17 mouse cellular contexts compared by ENCODE assay signal in genomic region chr2:154670741-154671140, GRCm38 (mm10). TPM values are rescaled to one million over a fixed set of nuclear protein-coding genes. Genes with fewer than 3 reads are reported as not detected.
"Had no signal": no experiment of that assay in that cellular context is flagged by ENCODE, and none has a peak within 500 bp of the region (broad histone marks: within the 10 kb centered on the region; RNA-seq: fewer than 3 reads in every experiment).

No protein-coding gene starts in this region.

- H3K27me3 ChIP-seq: neural tube, embryonic 13.5 days; neural tube, embryonic 15.5 days; stomach, embryonic 15.5 days had no signal

- H3K27ac ChIP-seq: stomach, embryonic 15.5 days; stomach, postnatal 0 days had no signal

- DNase-seq: retina, postnatal 1 day; right cerebral cortex, postnatal 14 days; right cerebral cortex, postnatal 25 days; right cerebral cortex, postnatal 4 days; spleen, adult 18-20 months; thymus, adult 18-20 months; thymus, adult 2 months; thymus, postnatal 14 days; thymus, postnatal 25 days; thymus, postnatal 36 days; thymus, postnatal 4 days had no signal

- H3K4me3 ChIP-seq: neural tube, embryonic 13.5 days; neural tube, embryonic 15.5 days; stomach, embryonic 15.5 days had no signal

RNA-seq across cellular contexts. Expression of gene 4930519P11Rik, which starts 57.5 kb away (rescaled TPM):
- polyA plus RNA-seq: stomach, embryonic 14.5 days; stomach, embryonic 16.5 days had no signal
